Mouse (Mus musculus): Measurements from ENCODE around the gene Kirrel. TPM values are rescaled to one million over a fixed set of nuclear protein-coding genes. Genes with fewer than 3 reads are reported as not detected.
A peak's percentile ranks its signal among the peaks of the same experiment; 100 is the strongest.
"Not testable (repeated sequence)": the region's sequence is repeated elsewhere in the genome, so short reads cannot be mapped to it uniquely, and the experiment has no call there.

Kirrel gene
- total RNA-seq, 1 experiment from 2014 or later, result not detected

DNA sequence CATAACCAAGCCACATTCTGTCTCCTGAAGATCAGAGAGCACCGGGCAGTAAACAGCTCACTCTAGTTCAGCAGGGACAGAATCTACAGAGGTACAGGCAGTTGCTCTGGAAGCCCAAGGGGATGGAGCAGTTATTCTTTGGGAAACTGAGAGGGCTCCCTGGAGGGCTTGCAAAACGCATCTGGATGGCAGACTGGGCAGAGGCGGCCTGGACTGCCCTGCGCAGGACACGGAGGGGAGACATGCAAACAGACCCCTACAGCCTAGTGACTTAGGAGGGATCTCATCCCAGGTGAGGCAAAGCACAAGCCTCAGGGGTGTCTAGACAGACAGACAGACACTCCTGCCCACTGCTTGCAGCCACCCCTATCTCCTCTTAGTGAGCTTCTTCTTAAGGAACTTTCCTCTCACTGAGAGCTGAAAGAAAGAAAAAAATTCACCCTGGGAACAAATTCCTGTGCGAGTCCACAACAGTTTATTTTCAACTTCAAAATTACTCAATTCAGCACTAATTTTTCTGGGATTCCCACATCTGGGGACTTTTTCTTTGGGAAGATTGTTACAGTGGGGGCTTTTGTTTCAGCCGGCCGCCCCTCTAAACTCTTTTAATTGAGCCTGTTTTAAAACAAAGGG, 24.4 kb downstream of the Kirrel start:
- ATAC-seq (ENCODE audit: extremely low read depth, insufficient number of reproducible peaks, low FRiP score, poor library complexity, severe bottlenecking), result no peak

DNA sequence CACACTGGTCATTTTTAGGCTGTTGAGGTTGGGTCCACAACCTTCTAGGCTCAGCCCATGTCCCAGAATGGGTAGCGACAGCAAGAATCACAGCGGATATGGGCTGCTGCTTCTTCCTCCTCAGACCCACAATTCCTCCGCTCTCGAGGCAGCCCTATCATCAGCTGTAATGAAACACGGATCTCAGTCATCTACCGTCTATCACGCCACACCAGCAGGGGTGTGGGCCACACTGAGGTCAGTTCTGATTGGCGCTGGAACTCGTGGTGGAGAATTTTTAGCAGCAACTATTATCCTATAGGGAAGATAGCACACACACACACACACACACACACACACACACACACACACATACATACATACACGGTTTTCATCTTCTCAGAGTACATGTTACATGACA, 25.1 kb downstream of the Kirrel start:
- no peak for ATAC-seq (ENCODE audit: extremely low read depth, insufficient number of reproducible peaks, low FRiP score, poor library complexity, severe bottlenecking)

DNA sequence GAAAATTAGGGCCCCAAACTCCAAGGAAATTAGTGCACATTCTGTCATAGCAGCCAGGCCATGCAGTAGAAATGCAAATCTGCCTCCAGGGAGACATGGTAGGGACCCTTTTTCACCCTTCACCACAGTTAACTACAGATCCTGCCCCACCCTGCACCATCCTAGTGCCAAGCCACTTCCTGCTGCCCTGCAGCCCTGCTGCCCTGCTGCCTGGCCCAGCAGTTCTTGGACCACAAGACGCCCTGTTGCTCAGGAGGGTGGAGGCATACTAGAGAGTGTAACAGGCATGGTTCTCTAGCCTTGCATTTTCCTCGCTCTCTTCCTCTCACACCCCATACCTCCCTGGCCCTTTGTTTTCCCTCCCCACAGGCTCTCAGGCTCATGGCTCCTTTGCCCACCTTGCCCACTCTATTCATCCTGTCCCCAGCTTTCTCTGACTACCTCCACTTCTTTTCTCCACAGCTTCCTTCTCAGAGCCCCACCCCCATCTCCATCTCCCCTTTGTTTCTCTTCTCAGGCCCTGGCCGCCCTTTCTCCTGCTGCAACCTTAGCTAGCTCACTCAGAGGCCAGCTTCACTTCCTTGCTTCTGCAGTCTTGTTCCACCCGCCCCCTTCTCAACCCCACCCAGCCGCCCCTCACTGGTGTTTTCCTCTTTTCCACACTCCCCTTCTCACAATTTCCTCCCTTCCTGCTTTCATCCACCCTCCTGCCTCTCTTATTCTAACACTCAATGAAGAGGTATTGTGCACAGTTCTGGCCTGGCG, 29.9 kb downstream of the Kirrel start:
- ATAC-seq (ENCODE audit: extremely low read depth, insufficient number of reproducible peaks, low FRiP score, poor library complexity, severe bottlenecking), result no peak

DNA sequence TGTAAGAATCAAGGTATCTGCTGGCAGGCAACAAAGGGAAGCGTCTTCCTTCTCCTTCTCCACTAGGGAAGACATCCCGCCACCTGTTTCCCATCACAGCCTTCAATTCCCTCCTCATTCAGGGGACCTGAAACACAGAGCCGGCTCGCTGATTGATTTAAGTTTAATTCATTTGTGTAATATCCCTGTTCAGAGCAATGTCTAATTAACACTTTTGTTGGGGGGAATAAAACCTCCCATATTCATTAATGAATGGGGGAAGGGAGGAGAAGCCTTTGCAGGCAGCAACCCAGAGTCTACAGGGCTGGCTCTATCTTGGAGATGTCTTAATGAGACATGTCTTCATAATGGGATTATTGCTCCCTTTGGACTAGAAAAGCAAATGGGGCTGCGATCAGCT, 34.3 kb downstream of the Kirrel start:
- no peak for ATAC-seq (ENCODE audit: extremely low read depth, insufficient number of reproducible peaks, low FRiP score, poor library complexity, severe bottlenecking)

DNA sequence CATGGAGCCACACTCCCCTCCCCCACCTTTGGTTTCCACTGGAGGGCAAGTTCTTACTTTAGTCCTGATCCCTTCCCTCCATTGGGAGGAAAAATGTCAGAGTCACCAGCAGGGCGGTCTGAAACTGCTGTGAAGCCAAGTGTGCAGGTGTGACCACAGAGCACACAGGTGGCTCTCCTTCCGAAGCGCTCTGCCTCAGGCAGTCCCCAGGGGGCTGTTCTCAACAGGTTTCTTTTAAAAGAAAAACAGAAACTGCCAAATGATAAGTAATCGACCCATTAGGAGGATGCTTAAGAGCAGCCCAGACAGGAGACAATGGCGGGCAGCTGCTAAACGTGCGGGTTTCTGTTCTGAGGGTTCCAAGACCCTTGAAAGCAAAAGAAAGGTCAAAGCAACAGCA, 37.8 kb downstream of the Kirrel start:
- no peak for ATAC-seq (ENCODE audit: extremely low read depth, insufficient number of reproducible peaks, low FRiP score, poor library complexity, severe bottlenecking)

DNA sequence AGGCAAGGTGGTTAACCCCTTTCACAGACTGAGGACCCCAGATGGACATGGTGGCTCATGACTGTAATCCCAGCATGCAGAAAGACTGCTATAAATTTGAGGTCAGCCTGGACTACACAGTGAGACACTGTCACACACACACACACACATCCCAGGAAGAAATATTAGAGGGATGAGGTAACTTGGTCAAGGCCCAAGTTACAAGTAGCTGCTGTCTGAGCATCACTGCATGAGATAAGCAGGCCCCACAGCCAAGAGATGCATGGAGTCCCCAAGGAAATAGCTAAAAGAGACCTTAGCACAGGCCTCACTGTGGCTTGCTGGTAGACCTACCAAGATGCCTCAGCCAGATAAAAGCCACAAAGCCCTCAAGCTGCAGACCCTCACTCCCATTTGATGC, 39.6 kb downstream of the Kirrel start:
- no peak for ATAC-seq (ENCODE audit: extremely low read depth, insufficient number of reproducible peaks, low FRiP score, poor library complexity, severe bottlenecking)

DNA sequence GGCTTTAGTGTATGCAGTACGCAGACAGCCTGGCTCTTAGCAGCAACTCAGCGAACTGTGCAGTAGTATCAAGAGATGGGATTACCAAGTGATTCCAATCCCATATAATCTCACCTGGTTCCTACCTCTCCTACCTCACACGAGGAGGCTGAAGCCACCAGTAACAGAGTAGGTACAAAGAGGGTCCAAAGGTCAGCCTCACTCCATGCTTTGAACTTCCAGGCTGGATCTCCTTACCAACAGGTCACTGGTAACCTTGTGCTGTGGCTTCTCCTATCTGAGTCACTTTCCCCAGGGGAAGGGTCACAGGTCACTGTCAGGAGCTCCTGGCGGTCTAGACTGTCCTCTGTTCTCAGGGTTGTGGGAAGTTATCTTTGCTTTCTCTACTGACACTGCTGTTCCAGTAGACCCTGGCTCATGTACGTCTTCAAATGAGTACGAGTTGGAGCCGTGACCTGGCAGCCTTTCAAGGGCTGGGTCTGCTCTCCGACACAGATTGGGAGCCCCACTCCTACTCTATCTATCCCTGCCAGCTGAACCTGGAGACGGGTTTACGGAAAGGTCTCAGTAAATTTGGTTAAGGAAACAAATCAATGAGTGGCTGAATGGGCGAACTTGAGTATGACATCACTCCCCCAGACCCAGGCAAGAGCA, 42.7 kb downstream of the Kirrel start:
- ATAC-seq (ENCODE audit: extremely low read depth, insufficient number of reproducible peaks, low FRiP score, poor library complexity, severe bottlenecking), result no peak

DNA sequence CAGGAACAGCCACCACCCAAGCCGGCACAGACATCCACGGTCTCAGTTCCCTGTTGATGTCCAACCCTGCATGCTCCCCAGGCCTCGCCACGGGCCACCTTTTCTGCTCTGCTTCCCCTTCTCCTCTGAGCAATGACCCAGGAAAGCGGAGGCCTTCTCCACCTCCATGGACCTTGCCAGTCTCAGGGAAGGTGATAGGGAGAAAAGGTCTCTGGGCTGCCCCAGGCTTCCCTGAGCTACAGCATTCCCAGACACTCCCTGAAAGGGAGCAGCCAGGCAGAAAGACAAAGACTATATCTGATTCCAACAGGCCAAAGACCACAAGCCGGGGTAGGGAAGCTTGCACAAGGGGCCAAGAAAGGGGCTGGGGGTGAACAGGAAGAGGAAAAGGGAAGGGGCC, 43.6 kb downstream of the Kirrel start:
- no peak for ATAC-seq (ENCODE audit: extremely low read depth, insufficient number of reproducible peaks, low FRiP score, poor library complexity, severe bottlenecking)

DNA sequence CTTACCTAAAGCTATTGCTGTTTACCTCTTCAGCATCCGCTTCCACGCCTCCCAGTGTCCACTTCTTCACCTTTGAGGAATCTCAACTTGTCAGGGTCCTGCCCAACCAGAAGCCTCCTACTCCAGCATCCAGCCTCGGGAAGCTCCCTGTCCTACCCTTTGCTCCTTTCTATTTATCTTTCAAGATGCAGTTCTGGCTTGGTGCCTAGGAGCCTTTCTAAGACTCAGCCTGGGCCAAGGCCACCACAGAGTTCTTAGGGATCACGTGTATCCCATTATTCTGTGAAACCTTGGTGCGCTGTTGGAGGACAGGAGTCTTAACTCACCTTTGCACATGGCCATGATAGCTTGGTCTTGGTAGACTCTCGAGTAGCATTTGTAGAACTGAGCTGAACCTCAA, 50.8 kb downstream of the Kirrel start:
- ATAC-seq (ENCODE audit: extremely low read depth, insufficient number of reproducible peaks, low FRiP score, poor library complexity, severe bottlenecking), result no peak

DNA sequence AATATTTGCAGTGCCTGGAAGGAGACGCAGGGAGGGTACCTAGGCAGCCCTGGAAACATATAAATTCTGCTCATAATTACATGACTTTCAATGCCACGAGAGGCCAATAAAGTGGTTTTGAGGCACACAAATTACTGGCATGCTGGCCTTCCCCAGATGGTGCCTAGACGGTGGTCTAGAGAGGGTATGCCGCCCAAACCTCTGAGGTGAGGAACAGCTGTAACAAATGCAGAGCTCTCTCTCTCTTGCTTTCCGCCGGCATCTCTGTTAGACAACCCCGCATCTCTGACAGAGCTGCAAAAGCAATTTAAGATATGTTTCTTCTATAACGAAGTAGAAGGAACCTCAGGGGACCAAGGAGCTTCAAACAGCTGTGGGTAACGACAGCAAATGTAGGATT, 56.3 kb downstream of the Kirrel start:
- no peak for ATAC-seq (ENCODE audit: extremely low read depth, insufficient number of reproducible peaks, low FRiP score, poor library complexity, severe bottlenecking)

DNA sequence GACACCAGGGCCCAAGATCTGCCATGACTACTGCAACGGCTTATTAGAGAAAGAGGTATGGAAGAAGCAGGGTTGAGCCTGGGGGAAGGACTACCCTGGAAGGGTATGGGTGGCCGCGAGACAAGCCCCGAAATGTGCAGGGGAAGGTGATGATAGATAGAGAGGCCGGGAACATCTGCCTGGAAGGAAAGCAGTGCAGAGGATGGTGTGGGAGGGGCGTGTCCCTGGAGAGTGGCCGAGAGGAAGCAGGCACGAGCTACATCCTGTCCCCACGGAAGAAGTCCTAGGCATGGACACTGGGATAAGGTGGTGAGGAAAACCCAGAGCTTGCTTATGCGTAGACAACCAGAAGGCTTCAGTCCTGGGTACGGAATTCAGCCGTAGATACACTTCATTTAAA, 56.9 kb downstream of the Kirrel start:
- ATAC-seq (ENCODE audit: extremely low read depth, insufficient number of reproducible peaks, low FRiP score, poor library complexity, severe bottlenecking), result 0 out of 2 replicates have a peak, but pooled peaks have one; percentile 20

DNA sequence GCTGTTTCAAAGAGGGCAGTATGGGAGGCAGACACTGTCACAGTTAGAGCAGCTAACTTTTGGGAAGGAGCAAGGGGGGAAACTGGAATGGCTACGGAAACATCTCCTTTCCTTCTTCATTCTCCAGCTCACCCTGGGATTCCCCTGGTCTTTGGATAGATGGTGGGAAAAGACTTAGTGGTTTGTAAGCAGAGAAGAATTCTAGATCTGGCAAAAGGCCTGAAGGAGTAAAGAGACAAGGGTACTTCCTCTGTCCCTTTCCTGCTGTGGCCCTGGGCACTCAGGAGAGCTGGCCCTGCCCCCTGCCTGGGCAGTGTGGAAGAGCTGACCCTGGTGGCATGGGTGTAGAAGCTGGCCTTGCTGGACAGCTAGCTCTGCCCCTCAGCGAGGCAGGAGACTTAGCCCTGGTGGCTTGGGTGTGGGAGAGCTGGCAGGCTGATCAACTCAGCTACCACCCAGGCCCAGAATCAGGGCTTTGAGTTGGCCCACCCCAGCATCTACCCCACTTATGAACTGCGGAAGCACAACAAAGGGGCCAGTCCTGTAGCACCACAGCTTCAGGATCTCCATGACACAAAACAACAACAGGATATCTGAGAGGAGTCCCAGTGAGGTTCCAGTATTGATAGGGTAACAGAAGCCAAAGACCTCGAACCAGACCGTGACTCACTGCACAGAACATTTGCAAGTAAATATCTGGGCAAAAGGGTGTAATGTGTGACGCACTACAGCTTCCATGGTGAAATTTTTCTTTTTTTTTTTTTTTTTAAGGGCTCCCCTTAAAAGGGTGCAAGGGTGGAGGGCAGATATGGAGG, 58.6 kb downstream of the Kirrel start:
- ATAC-seq (ENCODE audit: extremely low read depth, insufficient number of reproducible peaks, low FRiP score, poor library complexity, severe bottlenecking), result no peak

DNA sequence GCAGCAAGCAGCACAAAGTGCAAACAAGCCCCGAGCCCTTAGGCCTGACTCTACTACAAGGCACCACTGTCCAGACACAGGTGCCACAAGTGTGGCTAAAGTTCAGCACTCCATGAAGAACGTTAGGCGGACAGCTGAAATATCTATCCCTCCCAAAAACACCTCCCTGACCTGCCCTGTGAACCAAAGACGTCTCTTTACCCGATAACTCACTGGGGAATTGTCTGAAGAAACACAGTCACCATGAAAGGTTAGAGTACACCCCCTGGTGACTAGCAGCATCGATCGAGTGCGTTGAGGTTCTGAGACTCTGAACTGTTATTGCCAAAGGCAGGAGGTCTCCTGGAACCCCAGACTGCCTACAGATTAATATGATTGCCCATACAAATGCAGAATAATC, 59.3 kb downstream of the Kirrel start:
- no peak for ATAC-seq (ENCODE audit: extremely low read depth, insufficient number of reproducible peaks, low FRiP score, poor library complexity, severe bottlenecking)

DNA sequence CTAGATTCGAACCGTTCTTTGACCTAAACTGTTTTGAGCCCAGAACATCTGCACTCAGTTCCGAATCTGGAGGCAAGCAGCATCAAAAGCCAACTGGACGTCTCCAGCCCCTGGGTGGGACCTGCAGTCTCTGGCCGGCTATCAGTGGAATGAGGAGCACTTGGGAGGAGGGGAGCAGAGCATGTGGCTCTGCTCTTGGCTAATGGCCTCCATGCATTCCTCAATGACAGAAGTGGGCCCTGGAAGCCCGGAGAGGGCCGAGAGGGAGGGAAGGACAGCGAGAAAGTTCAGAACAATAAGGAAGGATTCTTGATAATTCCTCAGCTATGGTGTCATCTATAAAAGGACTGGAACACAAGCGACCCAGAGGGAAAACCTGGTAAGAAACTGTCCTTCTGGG, 59.7 kb downstream of the Kirrel start:
- ATAC-seq (ENCODE audit: extremely low read depth, insufficient number of reproducible peaks, low FRiP score, poor library complexity, severe bottlenecking), result no peak

DNA sequence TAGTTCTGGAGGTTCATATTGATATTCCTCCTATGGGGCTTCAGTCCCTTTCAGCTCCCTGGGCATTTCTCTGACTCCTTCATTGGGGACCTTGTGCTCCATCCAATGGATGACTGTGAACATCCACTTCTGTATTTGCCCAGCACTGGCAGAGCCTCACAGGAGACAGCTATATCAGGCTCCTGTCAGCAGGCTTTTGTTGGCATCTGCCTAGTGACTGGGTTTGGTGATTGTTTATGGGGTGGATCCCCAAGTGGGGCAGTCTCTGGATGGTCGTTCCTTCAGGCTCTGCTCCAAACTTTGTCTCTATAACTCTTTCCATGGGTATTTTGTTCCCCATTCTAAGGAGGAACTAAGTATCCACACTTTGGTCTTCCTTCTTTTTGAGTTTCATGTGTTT, 60.7 kb downstream of the Kirrel start:
- ATAC-seq (ENCODE audit: extremely low read depth, insufficient number of reproducible peaks, low FRiP score, poor library complexity, severe bottlenecking), result not testable (repeated sequence)

DNA sequence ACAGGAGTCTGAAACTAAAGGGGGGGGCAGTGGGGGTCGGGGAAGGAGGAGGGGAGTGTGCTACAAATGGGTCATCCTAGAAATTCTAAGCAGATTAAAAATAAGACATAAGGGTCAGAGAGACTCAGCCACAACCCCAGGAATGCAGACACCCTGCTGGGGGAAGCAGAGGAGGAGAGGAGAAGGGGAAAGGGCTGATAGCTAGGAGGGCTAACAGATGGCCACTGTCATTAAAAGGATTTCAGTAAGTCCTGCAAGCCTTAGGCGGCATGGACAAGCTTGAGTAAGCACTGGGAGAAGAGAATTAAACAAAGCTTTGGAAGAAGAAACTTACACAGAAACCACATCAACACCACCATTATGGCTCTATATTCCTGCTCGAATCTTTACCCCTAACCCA, 62.3 kb downstream of the Kirrel start:
- ATAC-seq (ENCODE audit: extremely low read depth, insufficient number of reproducible peaks, low FRiP score, poor library complexity, severe bottlenecking), result no peak

DNA sequence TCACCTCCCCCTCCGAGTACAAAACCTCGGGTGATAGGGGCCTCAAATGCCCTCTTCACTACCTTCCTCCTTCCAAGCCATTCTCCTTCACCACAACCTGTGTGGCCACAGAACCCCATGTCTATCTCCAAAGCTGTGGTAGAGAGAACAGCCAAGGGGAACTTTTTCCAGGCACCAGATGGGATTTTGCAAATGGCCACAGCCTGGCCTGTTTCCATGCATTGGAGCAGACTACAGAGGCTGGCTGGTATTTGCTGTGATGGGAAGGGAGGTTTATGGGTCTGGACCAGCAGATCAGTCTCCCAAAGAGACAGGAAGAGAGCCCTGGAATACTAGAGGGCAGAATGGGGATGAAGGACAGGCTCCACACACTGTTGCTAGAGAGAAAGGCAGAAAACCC, 69.7 kb downstream of the Kirrel start:
- no peak for ATAC-seq (ENCODE audit: extremely low read depth, insufficient number of reproducible peaks, low FRiP score, poor library complexity, severe bottlenecking)

DNA sequence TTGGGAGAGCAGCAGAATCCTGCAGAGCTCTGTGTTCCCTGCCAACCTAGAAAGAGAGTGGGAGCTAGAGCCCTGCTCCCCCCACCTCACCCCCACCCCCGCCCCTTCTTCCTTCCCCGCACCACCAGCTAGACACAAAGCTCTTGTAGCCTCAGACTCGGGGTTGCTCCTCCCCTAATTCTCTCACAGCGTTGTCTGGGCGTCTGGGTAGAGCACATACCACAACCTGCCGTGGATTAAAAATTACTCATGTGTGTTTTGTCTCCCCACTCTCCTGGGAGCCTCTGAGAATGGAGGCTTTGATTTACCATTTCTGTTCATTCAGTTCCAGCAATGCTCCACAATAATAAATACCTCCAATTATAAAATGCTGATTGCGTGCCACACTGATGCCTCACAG, 72.2 kb downstream of the Kirrel start:
- ATAC-seq (ENCODE audit: extremely low read depth, insufficient number of reproducible peaks, low FRiP score, poor library complexity, severe bottlenecking), result no peak

DNA sequence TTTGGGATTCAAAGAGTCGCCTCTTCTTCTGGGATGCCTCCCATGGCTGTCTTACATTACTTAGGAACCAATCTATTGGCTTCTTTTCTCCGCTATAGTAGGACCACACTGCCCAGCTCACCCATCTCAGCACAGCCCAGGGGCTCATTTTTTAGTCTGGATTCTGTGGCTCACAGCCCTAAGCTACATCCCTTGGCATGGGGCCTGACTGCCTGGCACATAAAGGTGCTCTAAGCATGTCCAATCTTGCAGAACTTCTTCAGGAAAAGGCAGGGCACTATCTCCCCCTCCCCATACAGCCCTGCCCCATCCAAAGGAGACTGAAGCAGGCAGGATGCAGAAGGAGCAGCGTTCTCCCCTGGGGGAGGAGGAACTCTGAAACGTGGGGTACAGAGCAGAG, 73.6 kb downstream of the Kirrel start:
- ATAC-seq (ENCODE audit: extremely low read depth, insufficient number of reproducible peaks, low FRiP score, poor library complexity, severe bottlenecking), result no peak
